In genomic region chr11:83116597-83117227, GRCm38 (mm10) we compare ENCODE assay signal across 18 mouse cellular contexts. TPM values are rescaled to one million over a fixed set of nuclear protein-coding genes. Genes with fewer than 3 reads are reported as not detected.
DNase-seq lines count a peak whose midpoint lies in the region; TF ChIP-seq lines count a peak whose summit lies in the region.
"Had no signal": no experiment of that assay in that cellular context is flagged by ENCODE, and none has a peak within 500 bp of the region (broad histone marks: within the 10 kb centered on the region; RNA-seq: fewer than 3 reads in every experiment).

Gene Slfn1, plus strand, starts transcription at chr11:83116849.

- no peaks in the 10 kb centered on the region for H3K36me3 ChIP-seq in megakaryocyte, embryonic 14.5 days (replicated peaks; ENCODE audit: low read length)
- H3K36me3 ChIP-seq: embryonic facial prominence, embryonic 12.5 days; forebrain, embryonic 15.5 days; heart, embryonic 15.5 days; limb, embryonic 13.5 days had no signal

- peaks cover 15% of the 10 kb centered on the region for H3K27me3 ChIP-seq in megakaryocyte, embryonic 14.5 days (replicated peaks)
- H3K27me3 ChIP-seq: embryonic facial prominence, embryonic 12.5 days; forebrain, embryonic 15.5 days; heart, embryonic 15.5 days; limb, embryonic 13.5 days had no signal

- no peak for TF ChIP-seq POLR2A in bone marrow, adult 2 months (IDR thresholded peaks at IDR 0.05; ENCODE audit: borderline replicate concordance, control insufficient read depth, low read depth, low read length)

- peak within 1 kb of the TSS; percentile 60 for H3K4me3 ChIP-seq in bone marrow, adult 2 months (replicated peaks; ENCODE audit: control insufficient read depth, low read depth, low read length)
- peak within 1 kb of the TSS; percentile 68 for H3K4me3 ChIP-seq in megakaryocyte, embryonic 14.5 days (replicated peaks)
- H3K4me3 ChIP-seq: embryonic facial prominence, embryonic 12.5 days; forebrain, embryonic 15.5 days; heart, embryonic 15.5 days; limb, embryonic 13.5 days had no signal

- H3K27ac ChIP-seq in bone marrow, adult 2 months (ENCODE audit: control insufficient read depth, insufficient read depth, low read depth, low read length, poor library complexity), result peak within 1 kb of the TSS; percentile 85
- H3K27ac ChIP-seq: embryonic facial prominence, embryonic 12.5 days; forebrain, embryonic 15.5 days; heart, embryonic 15.5 days; hindbrain, embryonic 14.5 days; limb, embryonic 13.5 days had no signal

- DNase-seq in lung, postnatal 25 days (ENCODE audit: low spot score), result peak; percentile 16
- no peak for DNase-seq in lung, postnatal 14 days
- DNase-seq in thymus, postnatal 4 days, result peak; percentile 37
- no peak for DNase-seq in cerebellum, adult 9-11 months
- no peak for DNase-seq in layer of hippocampus, postnatal 25 days (ENCODE audit: extremely low spot score in 1 of 2, low spot score in 1 of 2)
- DNase-seq: adrenal gland, adult 8-10 months; cerebellum, postnatal 36 days; kidney, adult 9 months; right cerebral cortex, postnatal 25 days had no signal

- 54% methylated on average over 13 of the region's 13 CpGs for WGBS in bone marrow, adult 2 months

- no peaks in the 10 kb centered on the region for H3K9me3 ChIP-seq in megakaryocyte, embryonic 14.5 days
- H3K9me3 ChIP-seq: embryonic facial prominence, embryonic 12.5 days; forebrain, embryonic 15.5 days; heart, embryonic 15.5 days; limb, embryonic 13.5 days had no signal

- peaks cover 4% of the 10 kb centered on the region for H3K4me1 ChIP-seq in bone marrow, adult 2 months (ENCODE audit: control insufficient read depth, insufficient read depth, low read length)
- H3K4me1 ChIP-seq in megakaryocyte, embryonic 14.5 days, result peaks cover 14% of the 10 kb centered on the region
- H3K4me1 ChIP-seq: embryonic facial prominence, embryonic 12.5 days; forebrain, embryonic 15.5 days; heart, embryonic 15.5 days; limb, embryonic 13.5 days had no signal

- TF ChIP-seq CTCF in bone marrow, adult 2 months (IDR thresholded peaks at IDR 0.05; ENCODE audit: control insufficient read depth, insufficient read depth, low read length), result no peak

RNA-seq across cellular contexts. Expression of gene Slfn1, which starts in this region (rescaled TPM):
- polyA plus RNA-seq in bone marrow, adult 2 months (2011; ENCODE audit: insufficient read depth, insufficient read length, low replicate concordance, missing spikeins), result 12.4 and 57.6 TPM in 2 replicates
- polyA plus RNA-seq in megakaryocyte, embryonic 14.5 days (2012; ENCODE audit: insufficient read depth, low replicate concordance), result 0.28 TPM in 1 of 2 replicates, not detected in the other
- not detected for total RNA-seq in layer of hippocampus, postnatal 25 days (2021)
- total RNA-seq: gastrocnemius, adult 8-10 months; layer of hippocampus, adult 8-10 months had no signal
- polyA plus RNA-seq: forebrain, embryonic 15.5 days; limb, embryonic 13.5 days had no signal

Comparison
In these comparisons a context has a peak if more than half of its experiments do, and no peak if none do; other contexts are left out.
1. RNA of gene Slfn1 (polyA plus RNA-seq): 12.4 to 57.6 TPM in bone marrow, adult 2 months; 0.28 TPM in megakaryocyte, embryonic 14.5 days; every median in the first group is over 10 times any median in the second.
2. DNase-seq: peak in lung, postnatal 25 days (single experiment) and thymus, postnatal 4 days (single experiment); none in lung, postnatal 14 days (single experiment), cerebellum, adult 9-11 months (single experiment) and layer of hippocampus, postnatal 25 days (0 of 2).